Comparison of ENCODE assay signal across 11 mouse cellular contexts in genomic region chr11:106170807-106171206, GRCm38 (mm10). TPM values are rescaled to one million over a fixed set of nuclear protein-coding genes. Genes with fewer than 3 reads are reported as not detected.
DNase-seq lines count a peak whose midpoint lies in the region; ATAC-seq and TF ChIP-seq lines count a peak whose summit lies in the region.
"Had no signal": no experiment of that assay in that cellular context is flagged by ENCODE, and none has a peak within 500 bp of the region (broad histone marks: within the 10 kb centered on the region; RNA-seq: fewer than 3 reads in every experiment).

No protein-coding gene starts in this region.

- TF ChIP-seq CTCF in hindbrain, postnatal 0 days (IDR thresholded peaks at IDR 0.05; ENCODE audit: low read depth), result peak; percentile 63

- no peak overlapping the region for H3K4me2 ChIP-seq in hindbrain, postnatal 0 days (ENCODE audit: low read depth, low read length)
- H3K4me2 ChIP-seq in hindbrain, embryonic 16.5 days (ENCODE audit: low read length), result no peak overlapping the region
- H3K4me2 ChIP-seq: embryonic facial prominence, embryonic 13.5 days; limb, embryonic 12.5 days had no signal

- no peaks in the 10 kb centered on the region for H3K27me3 ChIP-seq in hindbrain, postnatal 0 days (ENCODE audit: insufficient read depth, low read length)
- no peaks in the 10 kb centered on the region for H3K27me3 ChIP-seq in hindbrain, embryonic 16.5 days (replicated peaks; ENCODE audit: control insufficient read depth, insufficient read depth, low read length)
- no peaks in the 10 kb centered on the region for H3K27me3 ChIP-seq in splenic B cell, adult 2 months (ENCODE audit: control insufficient read depth, insufficient read depth, low read length, poor library complexity, severe bottlenecking)
- H3K27me3 ChIP-seq: embryonic facial prominence, embryonic 13.5 days; limb, embryonic 12.5 days had no signal

- H3K27ac ChIP-seq in hindbrain, postnatal 0 days, result no peak overlapping the region
- H3K27ac ChIP-seq in hindbrain, embryonic 16.5 days (ENCODE audit: low read depth, low read length), result no peak overlapping the region
- H3K27ac ChIP-seq: embryonic facial prominence, embryonic 13.5 days; limb, embryonic 12.5 days had no signal

- WGBS in hindbrain, postnatal 0 days, result 83% methylated on average over 7 of the region's 7 CpGs
- 78% methylated on average over 7 of the region's 7 CpGs for WGBS in hindbrain, embryonic 16.5 days

- peak; percentile 58 for DNase-seq in hindbrain, postnatal 0 days (ENCODE audit: low spot score)
- DNase-seq in CD8-positive naive resting alpha-beta T cell, adult 2 months (ENCODE audit: low read depth in 2 of 2, low spot score in 2 of 2), result peak; percentile 66 to 81
- DNase-seq in forelimb bud, embryonic 11.5 days (ENCODE audit: low read depth, low spot score), result peak; percentile 46
- DNase-seq in splenic B cell, adult 2 months (ENCODE audit: low read depth, low spot score), result peak; percentile 77
- DNase-seq in c-Kit-positive CD71-positive TER-119-positive erythroid progenitor cells, embryonic 14.5 days (ENCODE audit: low spot score), result no peak
- no peak for DNase-seq in right cerebral cortex, adult 18-20 months
- no peak for DNase-seq in heart, postnatal 10 days

- no peaks in the 10 kb centered on the region for H3K9me3 ChIP-seq in hindbrain, postnatal 0 days (ENCODE audit: low read length)
- H3K9me3 ChIP-seq in hindbrain, embryonic 16.5 days (ENCODE audit: control insufficient read depth, low read length), result no peaks in the 10 kb centered on the region
- H3K9me3 ChIP-seq: embryonic facial prominence, embryonic 13.5 days; limb, embryonic 12.5 days had no signal

- H3K36me3 ChIP-seq in hindbrain, postnatal 0 days (ENCODE audit: insufficient read depth, low read length), result peaks cover 21% of the 10 kb centered on the region; the same call in 1 of the 2 replicates
- H3K36me3 ChIP-seq in hindbrain, embryonic 16.5 days (ENCODE audit: control insufficient read depth, insufficient read depth, low read length), result peaks cover 13% of the 10 kb centered on the region; the same call in 1 of the 2 replicates
- peaks cover 1% of the 10 kb centered on the region; the same call in 1 of the 2 replicates for H3K36me3 ChIP-seq in splenic B cell, adult 2 months (ENCODE audit: control insufficient read depth, insufficient read depth, low read length, poor library complexity, severe bottlenecking)

- intact Hi-C loops in heart, postnatal 10 days (cut with DNase I), result no loop called here

- no peaks in the 10 kb centered on the region for H3K4me1 ChIP-seq in hindbrain, postnatal 0 days (ENCODE audit: insufficient read depth, low read length)
- H3K4me1 ChIP-seq in hindbrain, embryonic 16.5 days (ENCODE audit: control insufficient read depth, insufficient read depth, low read depth, low read length), result no peaks in the 10 kb centered on the region

- no peak for ATAC-seq in hindbrain, postnatal 0 days
- no peak for ATAC-seq in hindbrain, embryonic 16.5 days

- H3K9ac ChIP-seq in hindbrain, postnatal 0 days (replicated peaks; ENCODE audit: low read length), result no peak overlapping the region
- H3K9ac ChIP-seq in hindbrain, embryonic 16.5 days (ENCODE audit: low read depth, low read length), result no peak overlapping the region
- H3K9ac ChIP-seq: embryonic facial prominence, embryonic 13.5 days; limb, embryonic 12.5 days had no signal

- no peak overlapping the region for H3K4me3 ChIP-seq in hindbrain, postnatal 0 days (ENCODE audit: low read length)
- H3K4me3 ChIP-seq in hindbrain, embryonic 16.5 days (ENCODE audit: low read length), result no peak overlapping the region
- H3K4me3 ChIP-seq: embryonic facial prominence, embryonic 13.5 days; limb, embryonic 12.5 days had no signal

RNA-seq across cellular contexts. Expression of gene Limd2, which starts 10.1 kb away (rescaled TPM):
- 72.2 and 80.6 TPM in 2 replicates for total RNA-seq in hindbrain, postnatal 0 days (2014; rRNA removed)
- 120 and 124 TPM in 2 replicates for polyA plus RNA-seq in hindbrain, postnatal 0 days (2015; fragmentation: Nextera tagmentation; extraction: Ambion mirVana)
- polyA plus RNA-seq in hindbrain, embryonic 16.5 days (2015; fragmentation: Nextera tagmentation; extraction: Ambion mirVana), result 142 and 161 TPM in 2 replicates
- total RNA-seq in heart, postnatal 10 days (2021), result 10 to 100 TPM; 13.6 to 14.1 TPM

RNA-seq across cellular contexts. Expression of gene Gm10840, which starts 10.2 kb away (rescaled TPM):
- total RNA-seq in hindbrain, postnatal 0 days (2014; rRNA removed), result not detected in 2 replicates
- polyA plus RNA-seq in hindbrain, postnatal 0 days (2015; fragmentation: Nextera tagmentation; extraction: Ambion mirVana), result not detected in 2 replicates
- not detected in 2 replicates for polyA plus RNA-seq in hindbrain, embryonic 16.5 days (2015; fragmentation: Nextera tagmentation; extraction: Ambion mirVana)
- not detected for total RNA-seq in heart, postnatal 10 days (2021)
- polyA plus RNA-seq: embryonic facial prominence, embryonic 13.5 days; heart, embryonic 16.5 days; limb, embryonic 12.5 days had no signal

RNA-seq across cellular contexts. Expression of gene Strada, which starts 31.2 kb away (rescaled TPM):
- 34.1 and 39.2 TPM in 2 replicates for total RNA-seq in hindbrain, postnatal 0 days (2014; rRNA removed)
- 23.6 and 25.0 TPM in 2 replicates for polyA plus RNA-seq in hindbrain, postnatal 0 days (2015; fragmentation: Nextera tagmentation; extraction: Ambion mirVana)
- 28.6 and 30.1 TPM in 2 replicates for polyA plus RNA-seq in hindbrain, embryonic 16.5 days (2015; fragmentation: Nextera tagmentation; extraction: Ambion mirVana)
- 10 to 100 TPM; 11.1 to 12.9 TPM for total RNA-seq in heart, postnatal 10 days (2021)

RNA-seq across cellular contexts. Expression of gene Ccdc47, which starts 45.3 kb away (rescaled TPM):
- total RNA-seq in hindbrain, postnatal 0 days (2014; rRNA removed), result 15.2 and 16.9 TPM in 2 replicates
- polyA plus RNA-seq in hindbrain, postnatal 0 days (2015; fragmentation: Nextera tagmentation; extraction: Ambion mirVana), result 85.2 TPM in 2 replicates
- 109 and 113 TPM in 2 replicates for polyA plus RNA-seq in hindbrain, embryonic 16.5 days (2015; fragmentation: Nextera tagmentation; extraction: Ambion mirVana)
- total RNA-seq in heart, postnatal 10 days (2021), result 10 to 100 TPM; 79.9 to 83.2 TPM

RNA-seq across cellular contexts. Expression of gene Ddx42, which starts 45.9 kb away (rescaled TPM):
- total RNA-seq in hindbrain, postnatal 0 days (2014; rRNA removed), result 34.1 and 38.1 TPM in 2 replicates
- 61.9 and 62.0 TPM in 2 replicates for polyA plus RNA-seq in hindbrain, postnatal 0 days (2015; fragmentation: Nextera tagmentation; extraction: Ambion mirVana)
- 77.9 and 87.4 TPM in 2 replicates for polyA plus RNA-seq in hindbrain, embryonic 16.5 days (2015; fragmentation: Nextera tagmentation; extraction: Ambion mirVana)
- 10 to 100 TPM; 37.3 to 38.8 TPM for total RNA-seq in heart, postnatal 10 days (2021)

Comparison
In these comparisons a context has a peak if more than half of its experiments do, and no peak if none do; other contexts are left out.
1. DNase-seq: peak in hindbrain, postnatal 0 days (single experiment), CD8-positive naive resting alpha-beta T cell, adult 2 months (2 of 2), forelimb bud, embryonic 11.5 days (single experiment) and splenic B cell, adult 2 months (single experiment); none in c-Kit-positive CD71-positive TER-119-positive erythroid progenitor cells, embryonic 14.5 days (single experiment), right cerebral cortex, adult 18-20 months (single experiment) and heart, postnatal 10 days (0 of 2).